Mouse (Mus musculus): ENCODE measurements at regions not wholly inside any gene's neighbourhood (a gene's known extent, or its start where the extent isn't known, plus 50 kb on each side); places are given as distances from the start of the nearest gene placed in this dataset.

- H3K9ac ChIP-seq (ENCODE audit: insufficient read depth, low read depth, low read length, poor library complexity, severe bottlenecking) = no peak overlapping the region
- no peak overlapping the region for H3K4me3 ChIP-seq (ENCODE audit: insufficient read depth in 1 of 2, low read depth in 1 of 2, low read length in 2 of 2, poor library complexity in 1 of 2, severe bottlenecking in 1 of 2)
- no peak for TF ChIP-seq ZC3H11A (IDR thresholded peaks at IDR 0.05; ENCODE audit: borderline replicate concordance, low read depth, low read length)
- TF ChIP-seq CHD2 (IDR thresholded peaks at IDR 0.05; ENCODE audit: low read depth, low read length) = no peak
- TF ChIP-seq HCFC1 (IDR thresholded peaks at IDR 0.05; ENCODE audit: borderline replicate concordance, insufficient read depth, low read length) = no peak
- TF ChIP-seq ZNF384 (IDR thresholded peaks at IDR 0.05; ENCODE audit: low read depth, low read length) = no peak
- TF ChIP-seq MAFK (IDR thresholded peaks at IDR 0.05; ENCODE audit: insufficient read depth, low read depth, low read length) = no peak
- H3K27ac ChIP-seq (ENCODE audit: insufficient read depth, low read depth, low read length, poor library complexity, severe bottlenecking) = no peak overlapping the region
- no peaks in the 10 kb centered on the region for H3K4me1 ChIP-seq (ENCODE audit: control insufficient read depth in 2 of 2, insufficient read depth in 2 of 2, low read length in 2 of 2, poor library complexity in 1 of 2)
- in situ Hi-C loops (cut with MboI; ENCODE audit: low sequenced_read_pairs in 2 of 2, unreplicated experiment in 2 of 2) = no loop called here
- H3K9me3 ChIP-seq (ENCODE audit: control insufficient read depth, insufficient read depth, low read depth, low read length) = no peaks in the 10 kb centered on the region
- H3K36me3 ChIP-seq (ENCODE audit: control insufficient read depth, insufficient read depth, low read length, poor library complexity, severe bottlenecking) = no peaks in the 10 kb centered on the region
- DNase-seq (ENCODE audit: low read depth, low spot score) = no peak
Measured at GRCm38 (mm10) chr5:84565311-84565946, 148.2 kb upstream of the Epha5 start.

- no peaks in the 10 kb centered on the region for H3K4me1 ChIP-seq (ENCODE audit: control insufficient read depth in 2 of 2, insufficient read depth in 2 of 2, low read length in 2 of 2, poor library complexity in 1 of 2)
- no peak overlapping the region for H3K27ac ChIP-seq (ENCODE audit: insufficient read depth, low read depth, low read length, poor library complexity, severe bottlenecking)
- in situ Hi-C loops (cut with MboI; ENCODE audit: low sequenced_read_pairs in 2 of 2, unreplicated experiment in 2 of 2) = no loop called here
- TF ChIP-seq ZNF384 (IDR thresholded peaks at IDR 0.05; ENCODE audit: low read depth, low read length) = no peak
- no peak for TF ChIP-seq HCFC1 (IDR thresholded peaks at IDR 0.05; ENCODE audit: borderline replicate concordance, insufficient read depth, low read length)
- TF ChIP-seq MAFK (IDR thresholded peaks at IDR 0.05; ENCODE audit: insufficient read depth, low read depth, low read length) = no peak
- TF ChIP-seq ZC3H11A (IDR thresholded peaks at IDR 0.05; ENCODE audit: borderline replicate concordance, low read depth, low read length) = no peak
- TF ChIP-seq CHD2 (IDR thresholded peaks at IDR 0.05; ENCODE audit: low read depth, low read length) = no peak
- H3K9ac ChIP-seq (ENCODE audit: insufficient read depth, low read depth, low read length, poor library complexity, severe bottlenecking) = no peak overlapping the region
- H3K4me3 ChIP-seq (ENCODE audit: insufficient read depth in 1 of 2, low read depth in 1 of 2, low read length in 2 of 2, poor library complexity in 1 of 2, severe bottlenecking in 1 of 2) = no peak overlapping the region
- no peaks in the 10 kb centered on the region for H3K9me3 ChIP-seq (ENCODE audit: control insufficient read depth, insufficient read depth, low read depth, low read length)
- no peaks in the 10 kb centered on the region for H3K36me3 ChIP-seq (ENCODE audit: control insufficient read depth, insufficient read depth, low read length, poor library complexity, severe bottlenecking)
- no peak for DNase-seq (ENCODE audit: low read depth, low spot score)
Measured at GRCm38 (mm10) chr5:84519836-84520235, 102.7 kb upstream of the Epha5 start.

- Histone ChIP-seq H3K9me3 (ENCODE audit: control insufficient read depth, insufficient read depth, low read depth, low read length) (no peaks in the 10 kb centered on the region), H3K27ac (ENCODE audit: insufficient read depth, low read depth, low read length, poor library complexity, severe bottlenecking) (no peak overlapping the region)
- in situ Hi-C loops (cut with MboI; ENCODE audit: low sequenced_read_pairs in 2 of 2, unreplicated experiment in 2 of 2) = no loop called here
Measured at GRCm38 (mm10) chr5:84510144-84510543, 93.0 kb upstream of the Epha5 start.

GRCm38 (mm10) chr5:84480978-84481377 is 63.8 kb upstream of the Epha5 start:
- in situ Hi-C loops (cut with MboI; ENCODE audit: low sequenced_read_pairs in 2 of 2, unreplicated experiment in 2 of 2) = no loop called here
- TF ChIP-seq ZC3H11A (IDR thresholded peaks at IDR 0.05; ENCODE audit: borderline replicate concordance, low read depth, low read length) = no peak
- no peak for TF ChIP-seq HCFC1 (IDR thresholded peaks at IDR 0.05; ENCODE audit: borderline replicate concordance, insufficient read depth, low read length)
- TF ChIP-seq ZNF384 (IDR thresholded peaks at IDR 0.05; ENCODE audit: low read depth, low read length) = no peak
- TF ChIP-seq MAFK (IDR thresholded peaks at IDR 0.05; ENCODE audit: insufficient read depth, low read depth, low read length) = no peak
- TF ChIP-seq CHD2 (IDR thresholded peaks at IDR 0.05; ENCODE audit: low read depth, low read length) = no peak
- H3K9ac ChIP-seq (ENCODE audit: insufficient read depth, low read depth, low read length, poor library complexity, severe bottlenecking) = no peak overlapping the region
- no peak overlapping the region for H3K27ac ChIP-seq (ENCODE audit: insufficient read depth, low read depth, low read length, poor library complexity, severe bottlenecking)
- no peaks in the 10 kb centered on the region for H3K9me3 ChIP-seq (ENCODE audit: control insufficient read depth, insufficient read depth, low read depth, low read length)
- no peaks in the 10 kb centered on the region for H3K4me1 ChIP-seq (ENCODE audit: control insufficient read depth in 2 of 2, insufficient read depth in 2 of 2, low read length in 2 of 2, poor library complexity in 1 of 2)
- H3K4me3 ChIP-seq (ENCODE audit: insufficient read depth in 1 of 2, low read depth in 1 of 2, low read length in 2 of 2, poor library complexity in 1 of 2, severe bottlenecking in 1 of 2) = no peak overlapping the region
- no peak for DNase-seq (ENCODE audit: low read depth, low spot score)
- H3K36me3 ChIP-seq (ENCODE audit: control insufficient read depth, insufficient read depth, low read length, poor library complexity, severe bottlenecking) = no peaks in the 10 kb centered on the region

More at GRCm38 (mm10) chr5:84510144-84510543, 93.0 kb upstream of the Epha5 start:
- Histone ChIP-seq H3K36me3 (ENCODE audit: control insufficient read depth, insufficient read depth, low read length, poor library complexity, severe bottlenecking) (no peaks in the 10 kb centered on the region), H3K4me3 (ENCODE audit: insufficient read depth in 1 of 2, low read depth in 1 of 2, low read length in 2 of 2, poor library complexity in 1 of 2, severe bottlenecking in 1 of 2) (no peak overlapping the region), H3K4me1 (ENCODE audit: control insufficient read depth in 2 of 2, insufficient read depth in 2 of 2, low read length in 2 of 2, poor library complexity in 1 of 2) (no peaks in the 10 kb centered on the region), H3K9ac (ENCODE audit: insufficient read depth, low read depth, low read length, poor library complexity, severe bottlenecking) (no peak overlapping the region)
- TF ChIP-seq ZNF384 (IDR thresholded peaks at IDR 0.05; ENCODE audit: low read depth, low read length) (no peak), MAFK (IDR thresholded peaks at IDR 0.05; ENCODE audit: insufficient read depth, low read depth, low read length) (no peak), ZC3H11A (IDR thresholded peaks at IDR 0.05; ENCODE audit: borderline replicate concordance, low read depth, low read length) (no peak), HCFC1 (IDR thresholded peaks at IDR 0.05; ENCODE audit: borderline replicate concordance, insufficient read depth, low read length) (no peak), CHD2 (IDR thresholded peaks at IDR 0.05; ENCODE audit: low read depth, low read length) (no peak)
- no peak for DNase-seq (ENCODE audit: low read depth, low spot score)

Data from ES-E14 (cell line).